Mouse (Mus musculus) adrenal gland, adult 2 months (tissue): ENCODE data around the gene Lmbr1l. TPM values are rescaled to one million over a fixed set of nuclear protein-coding genes. Genes with fewer than 3 reads are reported as not detected.
"Not testable (repeated sequence)": the region's sequence is repeated elsewhere in the genome, so short reads cannot be mapped to it uniquely, and the experiment has no call there.

ENCODE experiments used
- DNase-seq: peaks from one replicate; pipeline ENCODE4 v3.0.0; 2021
- polyA plus RNA-seq: library from polyadenylated mRNA; depleted of rRNA; stranded (reverse); fragments of >200 nt; gene quantifications from 2 replicates; pipeline ENCODE4 v1.2.3, GENCODE M21; 2012
- total RNA-seq, 2 experiments: library from RNA; stranded (reverse); gene quantifications; 2 replicates each; pipeline ENCODE4 v1.2.3; 2021

The Lmbr1l gene
- total and polyA plus RNA-seq, 3 experiments, result 11.5 to 58.5 (median 14.2) TPM

- DNase-seq, result peak; percentile 95
Measured at GRCm38 (mm10) chr15:98934217-98934839, 16.3 kb upstream of the Lmbr1l start, which contains the start of gene Tuba1b. Gene Tuba1b, minus strand, starts transcription at chr15:98934565.

- peak; percentile 95 for DNase-seq
Measured at GRCm38 (mm10) chr15:98933833-98934216, 15.8 kb upstream of the Lmbr1l start.

GRCm38 (mm10) chr15:98933004-98933671 is 15.1 kb upstream of the Lmbr1l start:
- not testable (repeated sequence) for DNase-seq

- DNase-seq, result no peak
Measured at GRCm38 (mm10) chr15:98930998-98931397, 13.0 kb upstream of the Lmbr1l start.

- no peak for DNase-seq
Measured at GRCm38 (mm10) chr15:98930017-98930734, 12.1 kb upstream of the Lmbr1l start.

- DNase-seq, result peak; percentile 86
Measured at GRCm38 (mm10) chr15:98928598-98929240, 10.7 kb upstream of the Lmbr1l start.

- no peak for DNase-seq
Measured at GRCm38 (mm10) chr15:98927566-98927965, 9.5 kb upstream of the Lmbr1l start.

GRCm38 (mm10) chr15:98924682-98925081 is 6.7 kb upstream of the Lmbr1l start:
- no peak for DNase-seq

- no peak for DNase-seq
Measured at GRCm38 (mm10) chr15:98923031-98923537, 5.1 kb upstream of the Lmbr1l start.

- DNase-seq, result peak; percentile 51
Measured at GRCm38 (mm10) chr15:98922581-98922980, 4.5 kb upstream of the Lmbr1l start.

- no peak for DNase-seq
Measured at GRCm38 (mm10) chr15:98921510-98921909, 3.5 kb upstream of the Lmbr1l start.

GRCm38 (mm10) chr15:98918499-98918895 is 466 bp upstream of the Lmbr1l start:
- not testable (repeated sequence) for DNase-seq

GRCm38 (mm10) chr15:98917091-98917490 is 940 bp downstream of the Lmbr1l start:
- DNase-seq, result no peak

- DNase-seq, result no peak
Measured at GRCm38 (mm10) chr15:98916016-98916415, 2.0 kb downstream of the Lmbr1l start.

- DNase-seq, result no peak
Measured at GRCm38 (mm10) chr15:98914903-98915302, 3.1 kb downstream of the Lmbr1l start.

GRCm38 (mm10) chr15:98904692-98905091 is 13.3 kb downstream of the Lmbr1l start:
- DNase-seq, result no peak

- no peak for DNase-seq
Measured at GRCm38 (mm10) chr15:98902600-98902999, 15.4 kb downstream of the Lmbr1l start.

- DNase-seq, result no peak
Measured at GRCm38 (mm10) chr15:98901530-98901929, 16.5 kb downstream of the Lmbr1l start.

- peak; percentile 61 for DNase-seq
Measured at GRCm38 (mm10) chr15:98897928-98898800, 19.9 kb downstream of the Lmbr1l start, which contains the start of gene Dhh. Gene Dhh, minus strand, starts transcription at chr15:98898540.

GRCm38 (mm10) chr15:98897495-98897894 is 20.5 kb downstream of the Lmbr1l start:
- peak; percentile 49 for DNase-seq
